Mouse (Mus musculus): ENCODE results near the gene Tbc1d8. TPM values are rescaled to one million over a fixed set of nuclear protein-coding genes. Genes with fewer than 3 reads are reported as not detected.

Gene Tbc1d8
- polyA plus RNA-seq, 1 experiment, result 5.8 TPM

GRCm38 (mm10) chr1:39394096-39394495 is 84.5 kb downstream of the Tbc1d8 start:
- peaks cover 5% of the 10 kb centered on the region for H3K27me3 ChIP-seq (ENCODE audit: control insufficient read depth, insufficient read depth, insufficient read length)
- H3K4me2 ChIP-seq (ENCODE audit: low read depth), result no peak overlapping the region
- H3K36me3 ChIP-seq (ENCODE audit: control insufficient read depth, insufficient read depth), result no peaks in the 10 kb centered on the region
- no peak overlapping the region for H3K4me3 ChIP-seq
- H3K79me2 ChIP-seq (ENCODE audit: control insufficient read depth, insufficient read depth), result no peaks in the 10 kb centered on the region
- TF ChIP-seq TCF3 (IDR thresholded peaks at IDR 0.05; ENCODE audit: insufficient read length, low read depth) (no peak), POLR2A (IDR thresholded peaks at IDR 0.05; ENCODE audit: insufficient read length, low read depth) (no peak), USF1 (IDR thresholded peaks at IDR 0.05; ENCODE audit: low read depth) (no peak), TCF12 (IDR thresholded peaks at IDR 0.05; ENCODE audit: insufficient read depth, poor library complexity, severe bottlenecking) (no peak), POLR2AphosphoS2 (IDR thresholded peaks at IDR 0.05; ENCODE audit: insufficient read length, low read depth) (no peak), MAX (IDR thresholded peaks at IDR 0.05; ENCODE audit: low read depth) (no peak), MYOD1 (IDR thresholded peaks at IDR 0.05; ENCODE audit: control insufficient read depth in 1 of 3, insufficient read length in 2 of 3, low read depth in 2 of 3) (no peak), SRF (IDR thresholded peaks at IDR 0.05; ENCODE audit: control insufficient read depth, insufficient read length, low read depth) (no peak), E2F4 (IDR thresholded peaks at IDR 0.05; ENCODE audit: insufficient read depth) (no peak), MYOG (IDR thresholded peaks at IDR 0.05; ENCODE audit: control insufficient read depth in 1 of 3, insufficient read depth in 1 of 3, insufficient read length in 2 of 3, low read depth in 2 of 3) (no peak), CEBPB (IDR thresholded peaks at IDR 0.05; ENCODE audit: insufficient read depth, poor library complexity, severe bottlenecking) (no peak), REST (IDR thresholded peaks at IDR 0.05; ENCODE audit: insufficient read depth, insufficient read length) (no peak)
- H3ac ChIP-seq (ENCODE audit: control insufficient read depth, insufficient read length), result no peak overlapping the region

GRCm38 (mm10) chr1:39393217-39393867 is 85.2 kb downstream of the Tbc1d8 start:
- Histone ChIP-seq H3K4me3 (no peak overlapping the region), H3ac (ENCODE audit: control insufficient read depth, insufficient read length) (no peak overlapping the region), H3K79me2 (ENCODE audit: control insufficient read depth, insufficient read depth) (no peaks in the 10 kb centered on the region), H3K4me2 (ENCODE audit: low read depth) (no peak overlapping the region), H3K36me3 (ENCODE audit: control insufficient read depth, insufficient read depth) (no peaks in the 10 kb centered on the region), H3K27me3 (ENCODE audit: control insufficient read depth, insufficient read depth, insufficient read length) (peaks cover 5% of the 10 kb centered on the region)
- TF ChIP-seq POLR2AphosphoS2 (IDR thresholded peaks at IDR 0.05; ENCODE audit: insufficient read length, low read depth), result no peak
- no peak for TF ChIP-seq E2F4 (IDR thresholded peaks at IDR 0.05; ENCODE audit: insufficient read depth)
- TF ChIP-seq REST (IDR thresholded peaks at IDR 0.05; ENCODE audit: insufficient read depth, insufficient read length), result no peak
- no peak for TF ChIP-seq POLR2A (IDR thresholded peaks at IDR 0.05; ENCODE audit: insufficient read length, low read depth)
- TF ChIP-seq USF1 (IDR thresholded peaks at IDR 0.05; ENCODE audit: low read depth), result no peak
- TF ChIP-seq MYOD1 (IDR thresholded peaks at IDR 0.05; ENCODE audit: control insufficient read depth in 1 of 3, insufficient read length in 2 of 3, low read depth in 2 of 3), result no peak
- TF ChIP-seq TCF3 (IDR thresholded peaks at IDR 0.05; ENCODE audit: insufficient read length, low read depth), result no peak
- TF ChIP-seq SRF (IDR thresholded peaks at IDR 0.05; ENCODE audit: control insufficient read depth, insufficient read length, low read depth), result no peak
- no peak for TF ChIP-seq MYOG (IDR thresholded peaks at IDR 0.05; ENCODE audit: control insufficient read depth in 1 of 3, insufficient read depth in 1 of 3, insufficient read length in 2 of 3, low read depth in 2 of 3)
- no peak for TF ChIP-seq CEBPB (IDR thresholded peaks at IDR 0.05; ENCODE audit: insufficient read depth, poor library complexity, severe bottlenecking)
- TF ChIP-seq MAX (IDR thresholded peaks at IDR 0.05; ENCODE audit: low read depth), result no peak
- TF ChIP-seq TCF12 (IDR thresholded peaks at IDR 0.05; ENCODE audit: insufficient read depth, poor library complexity, severe bottlenecking), result no peak

- H3K27me3 ChIP-seq (ENCODE audit: control insufficient read depth, insufficient read depth, insufficient read length), result peaks cover 5% of the 10 kb centered on the region
- no peaks in the 10 kb centered on the region for H3K36me3 ChIP-seq (ENCODE audit: control insufficient read depth, insufficient read depth)
- TF ChIP-seq REST (IDR thresholded peaks at IDR 0.05; ENCODE audit: insufficient read depth, insufficient read length), result no peak
- no peak for TF ChIP-seq USF1 (IDR thresholded peaks at IDR 0.05; ENCODE audit: low read depth)
- no peak for TF ChIP-seq SRF (IDR thresholded peaks at IDR 0.05; ENCODE audit: control insufficient read depth, insufficient read length, low read depth)
- TF ChIP-seq MYOD1 (IDR thresholded peaks at IDR 0.05; ENCODE audit: control insufficient read depth in 1 of 3, insufficient read length in 2 of 3, low read depth in 2 of 3), result no peak
- TF ChIP-seq TCF3 (IDR thresholded peaks at IDR 0.05; ENCODE audit: insufficient read length, low read depth), result no peak
- TF ChIP-seq E2F4 (IDR thresholded peaks at IDR 0.05; ENCODE audit: insufficient read depth), result no peak
- TF ChIP-seq MYOG (IDR thresholded peaks at IDR 0.05; ENCODE audit: control insufficient read depth in 1 of 3, insufficient read depth in 1 of 3, insufficient read length in 2 of 3, low read depth in 2 of 3), result no peak
- no peak for TF ChIP-seq POLR2AphosphoS2 (IDR thresholded peaks at IDR 0.05; ENCODE audit: insufficient read length, low read depth)
- no peak for TF ChIP-seq CEBPB (IDR thresholded peaks at IDR 0.05; ENCODE audit: insufficient read depth, poor library complexity, severe bottlenecking)
- no peak for TF ChIP-seq TCF12 (IDR thresholded peaks at IDR 0.05; ENCODE audit: insufficient read depth, poor library complexity, severe bottlenecking)
- H3ac ChIP-seq (ENCODE audit: control insufficient read depth, insufficient read length), result no peak overlapping the region
- H3K4me3 ChIP-seq, result no peak overlapping the region
- no peaks in the 10 kb centered on the region for H3K79me2 ChIP-seq (ENCODE audit: control insufficient read depth, insufficient read depth)
- no peak overlapping the region for H3K4me2 ChIP-seq (ENCODE audit: low read depth)
Measured at GRCm38 (mm10) chr1:39392189-39392588, 86.4 kb downstream of the Tbc1d8 start.

GRCm38 (mm10) chr1:39391652-39392051 is 86.9 kb downstream of the Tbc1d8 start:
- Histone ChIP-seq H3K4me3 (no peak overlapping the region), H3ac (ENCODE audit: control insufficient read depth, insufficient read length) (no peak overlapping the region), H3K79me2 (ENCODE audit: control insufficient read depth, insufficient read depth) (no peaks in the 10 kb centered on the region), H3K36me3 (ENCODE audit: control insufficient read depth, insufficient read depth) (no peaks in the 10 kb centered on the region), H3K27me3 (ENCODE audit: control insufficient read depth, insufficient read depth, insufficient read length) (peaks cover 9% of the 10 kb centered on the region), H3K4me2 (ENCODE audit: low read depth) (no peak overlapping the region)
- TF ChIP-seq USF1 (IDR thresholded peaks at IDR 0.05; ENCODE audit: low read depth), result no peak
- no peak for TF ChIP-seq POLR2AphosphoS2 (IDR thresholded peaks at IDR 0.05; ENCODE audit: insufficient read length, low read depth)
- TF ChIP-seq CEBPB (IDR thresholded peaks at IDR 0.05; ENCODE audit: insufficient read depth, poor library complexity, severe bottlenecking), result no peak

- no peaks in the 10 kb centered on the region for H3K36me3 ChIP-seq (ENCODE audit: control insufficient read depth, insufficient read depth)
- no peak overlapping the region for H3K4me3 ChIP-seq
- H3K79me2 ChIP-seq (ENCODE audit: control insufficient read depth, insufficient read depth), result no peaks in the 10 kb centered on the region
- H3ac ChIP-seq (ENCODE audit: control insufficient read depth, insufficient read length), result no peak overlapping the region
- H3K27me3 ChIP-seq (ENCODE audit: control insufficient read depth, insufficient read depth, insufficient read length), result peaks cover 16% of the 10 kb centered on the region
- no peak for TF ChIP-seq SRF (IDR thresholded peaks at IDR 0.05; ENCODE audit: control insufficient read depth, insufficient read length, low read depth)
- TF ChIP-seq REST (IDR thresholded peaks at IDR 0.05; ENCODE audit: insufficient read depth, insufficient read length), result no peak
- no peak overlapping the region for H3K4me2 ChIP-seq (ENCODE audit: low read depth)
Measured at GRCm38 (mm10) chr1:39389338-39389737, 89.2 kb downstream of the Tbc1d8 start.

Measured in myocyte (in vitro differentiated cells).